In genomic region chr3:35149251-35149691, GRCm38 (mm10) we compare ENCODE assay signal across 7 mouse cellular contexts.
DNase-seq lines count a peak whose midpoint lies in the region; ATAC-seq and TF ChIP-seq lines count a peak whose summit lies in the region.

No protein-coding gene starts in this region.

- TF ChIP-seq CTCF in layer of hippocampus, adult 2 months (conservative IDR thresholded peaks at IDR 0.05) = no peak
- no peak for TF ChIP-seq CTCF in liver, postnatal 0 days (IDR thresholded peaks at IDR 0.05; ENCODE audit: low read depth)

- no peak for DNase-seq in layer of hippocampus, adult 2 months (ENCODE audit: low spot score in 2 of 2)
- no peak for DNase-seq in layer of hippocampus, adult 8-10 months (ENCODE audit: low spot score in 2 of 2)
- DNase-seq in lung, postnatal 10 days = peak; percentile 37
- DNase-seq in liver, postnatal 0 days = no peak

- 0 out of 2 replicates have a peak overlapping the region, but pooled peaks have one; percentile 23 for H3K9ac ChIP-seq in forebrain, embryonic 16.5 days (replicated peaks; ENCODE audit: low read depth, low read length)
- no peak overlapping the region for H3K9ac ChIP-seq in hindbrain, embryonic 16.5 days (ENCODE audit: low read depth, low read length)
- H3K9ac ChIP-seq in stomach, embryonic 16.5 days (ENCODE audit: low read length) = no peak overlapping the region
- no peak overlapping the region for H3K9ac ChIP-seq in liver, postnatal 0 days (replicated peaks)

- H3K36me3 ChIP-seq in forebrain, embryonic 16.5 days (ENCODE audit: control insufficient read depth, insufficient read depth) = no peaks in the 10 kb centered on the region
- H3K36me3 ChIP-seq in hindbrain, embryonic 16.5 days (ENCODE audit: control insufficient read depth, insufficient read depth, low read length) = no peaks in the 10 kb centered on the region
- H3K36me3 ChIP-seq in stomach, embryonic 16.5 days (ENCODE audit: control insufficient read depth, insufficient read depth, low read length) = no peaks in the 10 kb centered on the region
- H3K36me3 ChIP-seq in liver, postnatal 0 days (replicated peaks; ENCODE audit: insufficient read depth, low read length) = no peaks in the 10 kb centered on the region

- no peaks in the 10 kb centered on the region for H3K9me3 ChIP-seq in forebrain, embryonic 16.5 days (ENCODE audit: control insufficient read depth, low read length)
- no peaks in the 10 kb centered on the region for H3K9me3 ChIP-seq in hindbrain, embryonic 16.5 days (ENCODE audit: control insufficient read depth, low read length)
- H3K9me3 ChIP-seq in stomach, embryonic 16.5 days (replicated peaks; ENCODE audit: control insufficient read depth, low read length) = no peaks in the 10 kb centered on the region
- no peaks in the 10 kb centered on the region for H3K9me3 ChIP-seq in liver, postnatal 0 days (ENCODE audit: low read length)

- peak overlapping the region; percentile 69 for H3K27ac ChIP-seq in layer of hippocampus, adult 2 months
- H3K27ac ChIP-seq in forebrain, embryonic 16.5 days (ENCODE audit: low read length) = peak overlapping the region; percentile 60
- H3K27ac ChIP-seq in hindbrain, embryonic 16.5 days (ENCODE audit: low read depth, low read length) = peak overlapping the region; percentile 55
- peak overlapping the region; percentile 38; the same call in 1 of the 2 replicates for H3K27ac ChIP-seq in stomach, embryonic 16.5 days (ENCODE audit: low read length)
- no peak overlapping the region for H3K27ac ChIP-seq in liver, postnatal 0 days (ENCODE audit: low read depth)

- TF ChIP-seq EP300 in liver, postnatal 0 days (IDR thresholded peaks at IDR 0.05; ENCODE audit: low read depth) = no peak

- no peaks in the 10 kb centered on the region for H3K27me3 ChIP-seq in forebrain, embryonic 16.5 days (replicated peaks; ENCODE audit: control insufficient read depth, insufficient read depth, low read length)
- no peaks in the 10 kb centered on the region for H3K27me3 ChIP-seq in hindbrain, embryonic 16.5 days (replicated peaks; ENCODE audit: control insufficient read depth, insufficient read depth, low read length)
- no peaks in the 10 kb centered on the region for H3K27me3 ChIP-seq in stomach, embryonic 16.5 days (ENCODE audit: control insufficient read depth, insufficient read depth, low read length)
- no peaks in the 10 kb centered on the region for H3K27me3 ChIP-seq in liver, postnatal 0 days (ENCODE audit: insufficient read depth, low read length)

- 17% methylated on average over 12 of the region's 12 CpGs for WGBS in forebrain, embryonic 16.5 days
- 27% methylated on average over 12 of the region's 12 CpGs for WGBS in hindbrain, embryonic 16.5 days
- WGBS in stomach, embryonic 16.5 days = 36% methylated on average over 12 of the region's 12 CpGs
- 57% methylated on average over 12 of the region's 12 CpGs for WGBS in liver, postnatal 0 days (ENCODE audit: insufficient replicate concordance)

- ATAC-seq in forebrain, embryonic 16.5 days = peak; percentile 76
- ATAC-seq in hindbrain, embryonic 16.5 days = peak; percentile 88
- ATAC-seq in stomach, embryonic 16.5 days (ENCODE audit: insufficient read depth, low FRiP score) = peak; percentile 52; the same call in 1 of the 2 replicates
- ATAC-seq in liver, postnatal 0 days = no peak

- H3K4me2 ChIP-seq in forebrain, embryonic 16.5 days (ENCODE audit: low read length) = peak overlapping the region; percentile 24
- peak overlapping the region; percentile 24 for H3K4me2 ChIP-seq in hindbrain, embryonic 16.5 days (ENCODE audit: low read length)
- H3K4me2 ChIP-seq in stomach, embryonic 16.5 days (ENCODE audit: low read depth, low read length) = 0 out of 2 replicates have a peak overlapping the region, but pooled peaks have one; percentile 27
- H3K4me2 ChIP-seq in liver, postnatal 0 days (ENCODE audit: low read depth, low read length) = no peak overlapping the region

- 0 out of 2 replicates have a peak overlapping the region, but pooled peaks have one; percentile 8 for H3K4me3 ChIP-seq in layer of hippocampus, adult 2 months
- H3K4me3 ChIP-seq in forebrain, embryonic 16.5 days (replicated peaks; ENCODE audit: low read length) = no peak overlapping the region
- H3K4me3 ChIP-seq in hindbrain, embryonic 16.5 days (ENCODE audit: low read length) = no peak overlapping the region
- H3K4me3 ChIP-seq in stomach, embryonic 16.5 days (replicated peaks; ENCODE audit: low read length) = no peak overlapping the region
- H3K4me3 ChIP-seq in liver, postnatal 0 days (ENCODE audit: low read depth, low read length) = no peak overlapping the region

- H3K4me1 ChIP-seq in forebrain, embryonic 16.5 days (replicated peaks; ENCODE audit: control insufficient read depth, insufficient read depth, low read length) = peaks cover 15% of the 10 kb centered on the region
- no peaks in the 10 kb centered on the region for H3K4me1 ChIP-seq in hindbrain, embryonic 16.5 days (ENCODE audit: control insufficient read depth, insufficient read depth, low read depth, low read length)
- 0 out of 2 replicates have a peak, but pooled peaks cover 5% of the 10 kb centered on the region for H3K4me1 ChIP-seq in stomach, embryonic 16.5 days (ENCODE audit: control insufficient read depth, insufficient read depth, low read length)
- H3K4me1 ChIP-seq in liver, postnatal 0 days (ENCODE audit: insufficient read depth) = no peaks in the 10 kb centered on the region
